ENCODE assay signal across 8 mouse cellular contexts in the genomic region with DNA sequence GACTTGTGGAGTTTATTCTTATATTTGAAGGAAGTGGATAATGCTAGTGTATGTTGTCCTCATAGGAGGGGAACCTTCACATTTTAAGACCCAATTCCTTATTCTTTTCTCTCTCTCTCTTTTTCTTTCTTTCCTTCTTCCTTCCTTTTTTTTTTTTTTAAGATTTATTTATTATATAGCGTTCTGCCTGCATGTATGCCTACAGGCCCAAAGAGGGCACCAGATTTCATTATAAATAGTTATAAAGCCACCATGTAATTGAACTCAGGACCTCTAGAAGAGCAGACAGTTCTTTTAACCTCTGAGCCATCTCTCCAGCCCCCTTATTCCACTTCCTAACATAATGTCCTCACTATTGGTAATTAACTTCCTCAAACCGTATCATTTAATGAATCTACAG. TPM values are rescaled to one million over a fixed set of nuclear protein-coding genes. Genes with fewer than 3 reads are reported as not detected.
A peak's percentile ranks its signal among the peaks of the same experiment; 100 is the strongest.
DNase-seq lines count a peak whose midpoint lies in the region; ATAC-seq and TF ChIP-seq lines count a peak whose summit lies in the region.

No protein-coding gene starts in this region.

- peak overlapping the region; percentile 88 for H3K4me3 ChIP-seq in erythroblast, embryonic 14.5 days (replicated peaks)
- peak overlapping the region; percentile 87 for H3K4me3 ChIP-seq in embryonic facial prominence, embryonic 13.5 days
- peak overlapping the region; percentile 71 for H3K4me3 ChIP-seq in liver, embryonic 11.5 days (ENCODE audit: low read depth, low read length)
- peak overlapping the region; percentile 88 for H3K4me3 ChIP-seq in stomach, postnatal 0 days (ENCODE audit: low read depth, low read length)

- peak overlapping the region; percentile 85 for H3K4me2 ChIP-seq in embryonic facial prominence, embryonic 13.5 days
- H3K4me2 ChIP-seq in liver, embryonic 11.5 days = peak overlapping the region; percentile 87
- H3K4me2 ChIP-seq in stomach, postnatal 0 days (replicated peaks; ENCODE audit: low read depth) = peak overlapping the region; percentile 58

- no peak for TF ChIP-seq EP300 in stomach, postnatal 0 days (optimal IDR thresholded peaks at IDR 0.05)

- peaks cover 37% of the 10 kb centered on the region for H3K36me3 ChIP-seq in erythroblast, embryonic 14.5 days (ENCODE audit: control insufficient read depth)
- peaks cover 27% of the 10 kb centered on the region for H3K36me3 ChIP-seq in embryonic facial prominence, embryonic 13.5 days
- peaks cover 6% of the 10 kb centered on the region for H3K36me3 ChIP-seq in liver, embryonic 11.5 days (ENCODE audit: control insufficient read depth, insufficient read depth, low read length)
- H3K36me3 ChIP-seq in stomach, postnatal 0 days (ENCODE audit: control insufficient read depth, insufficient read depth, low read length) = 0 out of 2 replicates have a peak, but pooled peaks cover 2% of the 10 kb centered on the region

- H3K27ac ChIP-seq in embryonic facial prominence, embryonic 13.5 days = peak overlapping the region; percentile 88
- peak overlapping the region; percentile 86 for H3K27ac ChIP-seq in liver, embryonic 11.5 days (ENCODE audit: low read depth, low read length)
- peak overlapping the region; percentile 86 for H3K27ac ChIP-seq in stomach, postnatal 0 days (replicated peaks)

- peak overlapping the region; percentile 71 for H3K9ac ChIP-seq in embryonic facial prominence, embryonic 13.5 days
- peak overlapping the region; percentile 78 for H3K9ac ChIP-seq in liver, embryonic 11.5 days (ENCODE audit: low read depth, low read length)
- H3K9ac ChIP-seq in stomach, postnatal 0 days (ENCODE audit: low read length) = peak overlapping the region; percentile 65

- DNase-seq in 416B (ENCODE audit: low read depth) = peak; percentile 50
- DNase-seq in liver, embryonic 11.5 days (ENCODE audit: low spot score) = no peak
- DNase-seq in stomach, postnatal 0 days (ENCODE audit: low spot score) = no peak

- H3K4me1 ChIP-seq in erythroblast, embryonic 14.5 days (ENCODE audit: control insufficient read depth) = peaks cover 34% of the 10 kb centered on the region
- H3K4me1 ChIP-seq in embryonic facial prominence, embryonic 13.5 days = 0 out of 2 replicates have a peak, but pooled peaks cover 4% of the 10 kb centered on the region
- peaks cover 4% of the 10 kb centered on the region; the same call in 1 of the 2 replicates for H3K4me1 ChIP-seq in liver, embryonic 11.5 days (replicated peaks; ENCODE audit: control insufficient read depth, insufficient read depth, low read length)
- H3K4me1 ChIP-seq in stomach, postnatal 0 days (replicated peaks; ENCODE audit: control insufficient read depth, insufficient read depth) = no peaks in the 10 kb centered on the region

- peak; percentile 40 for TF ChIP-seq CTCF in stomach, postnatal 0 days (IDR thresholded peaks at IDR 0.05; ENCODE audit: low read depth)

- no peak for ATAC-seq in erythroblast, adult 5-6 weeks (replicated peaks; ENCODE audit: low FRiP score, poor library complexity, severe bottlenecking)
- no peak for ATAC-seq in embryonic facial prominence, embryonic 13.5 days (ENCODE audit: insufficient number of reproducible peaks, insufficient read depth, low FRiP score, low TSS enrichment, low read depth)
- no peak for ATAC-seq in liver, embryonic 11.5 days (replicated peaks; ENCODE audit: low FRiP score)
- ATAC-seq in stomach, postnatal 0 days (ENCODE audit: low FRiP score, low TSS enrichment) = no peak
- no peak for ATAC-seq in erythroid progenitor cell, adult 5-6 weeks (replicated peaks; ENCODE audit: low FRiP score, poor library complexity, severe bottlenecking)
- no peak for ATAC-seq in cerebellum, adult (ENCODE audit: insufficient number of reproducible peaks, low FRiP score, low TSS enrichment)

- no peaks in the 10 kb centered on the region for H3K27me3 ChIP-seq in erythroblast, embryonic 14.5 days (ENCODE audit: control insufficient read depth)
- H3K27me3 ChIP-seq in embryonic facial prominence, embryonic 13.5 days = no peaks in the 10 kb centered on the region
- no peaks in the 10 kb centered on the region for H3K27me3 ChIP-seq in liver, embryonic 11.5 days (replicated peaks; ENCODE audit: control insufficient read depth, insufficient read depth, low read length)
- H3K27me3 ChIP-seq in stomach, postnatal 0 days (ENCODE audit: control insufficient read depth, insufficient read depth, low read length) = no peaks in the 10 kb centered on the region

- WGBS in embryonic facial prominence, embryonic 13.5 days = 27% methylated on average over 2 of the region's 2 CpGs
- WGBS in liver, embryonic 11.5 days = 37% methylated on average over 2 of the region's 2 CpGs
- WGBS in stomach, postnatal 0 days = 21% methylated on average over 2 of the region's 2 CpGs

- no peaks in the 10 kb centered on the region for H3K9me3 ChIP-seq in erythroblast, embryonic 14.5 days (ENCODE audit: control insufficient read depth, low read length)
- no peaks in the 10 kb centered on the region for H3K9me3 ChIP-seq in embryonic facial prominence, embryonic 13.5 days
- no peaks in the 10 kb centered on the region for H3K9me3 ChIP-seq in liver, embryonic 11.5 days (ENCODE audit: control insufficient read depth, low read length)
- no peaks in the 10 kb centered on the region for H3K9me3 ChIP-seq in stomach, postnatal 0 days (ENCODE audit: control insufficient read depth, low read length)

RNA-seq across cellular contexts. Expression of a gene that starts 0.7 kb away (rescaled TPM):
- polyA plus RNA-seq in erythroblast, embryonic 14.5 days (2012) = 0.56 and 0.82 TPM in 2 replicates
- total RNA-seq in erythroblast, adult 5-6 weeks (2015; ENCODE audit: low replicate concordance) = 5.0 and 16.3 TPM in 2 replicates
- 12.3 and 33.8 TPM in 2 replicates for total RNA-seq in erythroblast, adult 5-6 weeks (2017; ENCODE audit: low replicate concordance)
- polyA plus RNA-seq in embryonic facial prominence, embryonic 13.5 days (2015; fragmentation: Nextera tagmentation; extraction: Ambion mirVana) = 56.5 and 59.2 TPM in 2 replicates
- 25.5 and 29.0 TPM in 2 replicates for polyA plus RNA-seq in liver, embryonic 11.5 days (2014; fragmentation: Nextera tagmentation; extraction: Ambion mirVana)
- polyA plus RNA-seq in stomach, postnatal 0 days (2015; fragmentation: Nextera tagmentation; extraction: Ambion mirVana) = 33.8 and 35.3 TPM in 2 replicates
- total RNA-seq in erythroid progenitor cell, adult 5-6 weeks (2015; ENCODE audit: low replicate concordance) = 13.0 and 21.6 TPM in 2 replicates
- 7.7 and 11.2 TPM in 2 replicates for total RNA-seq in erythroid progenitor cell, adult 5-6 weeks (2017; ENCODE audit: low replicate concordance)

RNA-seq across cellular contexts. Expression of a gene that starts 0.9 kb away (rescaled TPM):
- polyA plus RNA-seq in erythroblast, embryonic 14.5 days (2012) = 0.01 and 0.10 TPM in 2 replicates
- 5.4 and 6.7 TPM in 2 replicates for total RNA-seq in erythroblast, adult 5-6 weeks (2015; ENCODE audit: low replicate concordance)
- 6.1 and 7.1 TPM in 2 replicates for total RNA-seq in erythroblast, adult 5-6 weeks (2017; ENCODE audit: low replicate concordance)
- 16.3 and 17.5 TPM in 2 replicates for polyA plus RNA-seq in embryonic facial prominence, embryonic 13.5 days (2015; fragmentation: Nextera tagmentation; extraction: Ambion mirVana)
- polyA plus RNA-seq in liver, embryonic 11.5 days (2014; fragmentation: Nextera tagmentation; extraction: Ambion mirVana) = 12.5 and 12.6 TPM in 2 replicates
- 3.7 and 4.4 TPM in 2 replicates for polyA plus RNA-seq in stomach, postnatal 0 days (2015; fragmentation: Nextera tagmentation; extraction: Ambion mirVana)
- 6.5 and 8.4 TPM in 2 replicates for total RNA-seq in erythroid progenitor cell, adult 5-6 weeks (2015; ENCODE audit: low replicate concordance)
- 3.3 and 5.4 TPM in 2 replicates for total RNA-seq in erythroid progenitor cell, adult 5-6 weeks (2017; ENCODE audit: low replicate concordance)

RNA-seq across cellular contexts. Expression of a gene that starts 46.3 kb away (rescaled TPM):
- 0.05 and 0.49 TPM in 2 replicates for polyA plus RNA-seq in erythroblast, embryonic 14.5 days (2012)
- total RNA-seq in erythroblast, adult 5-6 weeks (2015; ENCODE audit: low replicate concordance) = 13.4 and 23.0 TPM in 2 replicates
- 50.1 and 55.8 TPM in 2 replicates for total RNA-seq in erythroblast, adult 5-6 weeks (2017; ENCODE audit: low replicate concordance)
- polyA plus RNA-seq in embryonic facial prominence, embryonic 13.5 days (2015; fragmentation: Nextera tagmentation; extraction: Ambion mirVana) = 15.4 and 16.2 TPM in 2 replicates
- polyA plus RNA-seq in liver, embryonic 11.5 days (2014; fragmentation: Nextera tagmentation; extraction: Ambion mirVana) = 8.2 and 8.3 TPM in 2 replicates
- polyA plus RNA-seq in stomach, postnatal 0 days (2015; fragmentation: Nextera tagmentation; extraction: Ambion mirVana) = 7.6 and 12.4 TPM in 2 replicates
- total RNA-seq in erythroid progenitor cell, adult 5-6 weeks (2015; ENCODE audit: low replicate concordance) = 40.7 and 42.2 TPM in 2 replicates
- total RNA-seq in erythroid progenitor cell, adult 5-6 weeks (2017; ENCODE audit: low replicate concordance) = 56.8 and 76.1 TPM in 2 replicates

Comparison
In these comparisons a context has a peak if more than half of its experiments do, and no peak if none do; other contexts are left out.
1. RNA of a gene that starts 0.7 kb away (polyA plus RNA-seq): 56.5 to 59.2 TPM in embryonic facial prominence, embryonic 13.5 days, 33.8 to 35.3 TPM in stomach, postnatal 0 days and 25.5 to 29.0 TPM in liver, embryonic 11.5 days; 0.56 to 0.82 TPM in erythroblast, embryonic 14.5 days; every median in the first group is over 10 times any median in the second.
2. Peak in every context shown above with its lines, with median percentiles within 50 percentile points of each other: H3K4me3 ChIP-seq, H3K27ac ChIP-seq, H3K4me2 ChIP-seq and H3K9ac ChIP-seq.